Mouse (Mus musculus) small intestine, adult 2 months (tissue): ENCODE measurements around the gene Myl3. TPM values are rescaled to one million over a fixed set of nuclear protein-coding genes. Genes with fewer than 3 reads are reported as not detected.

Experiments
- H3K27ac ChIP-seq: fragments of 200-500 bp; 2 replicates; pipeline ENCODE4 v1.5.1; 2012; ENCODE audit warnings: low read depth, low read length, control low read depth, inconsistent platforms; ENCODE audit not compliant: insufficient read depth
- H3K27me3 ChIP-seq: fragments of 200-500 bp; 2 replicates; pipeline ENCODE4 v1.6.1; 2012; ENCODE audit warnings: mild to moderate bottlenecking, moderate library complexity, low read length, inconsistent platforms; ENCODE audit not compliant: control insufficient read depth, insufficient read depth
- H3K36me3 ChIP-seq: fragments of 200-500 bp; 2 replicates; pipeline ENCODE4 v1.6.1; 2012; ENCODE audit warnings: mild to moderate bottlenecking, low read length, control low read depth, inconsistent platforms; ENCODE audit not compliant: control insufficient read depth, insufficient read depth
- H3K4me1 ChIP-seq: fragments of 200-500 bp; 2 replicates; pipeline ENCODE4 v1.6.1; 2012; ENCODE audit warnings: low read length, inconsistent platforms, mixed read lengths; ENCODE audit not compliant: control insufficient read depth, insufficient read depth, insufficient read length
- H3K4me3 ChIP-seq: fragments of 200-500 bp; 2 replicates; pipeline ENCODE4 v1.5.1; 2012; ENCODE audit warnings: low read depth, mild to moderate bottlenecking, control low read depth, inconsistent platforms, low read length, moderate library complexity
- CTCF ChIP-seq: fragments of 200-500 bp; IDR thresholded peaks from 2 replicates; pipeline ENCODE4 v1.5.1; 2012; ENCODE audit warnings: low read depth, mild to moderate bottlenecking, control low read depth, inconsistent platforms, low read length, moderate library complexity, mixed read lengths; ENCODE audit not compliant: insufficient replicate concordance, insufficient read length; ENCODE audit errors: extremely low read depth
- POLR2A ChIP-seq: fragments of 200-500 bp; IDR thresholded peaks from 2 replicates; pipeline ENCODE4 v1.6.1; 2012; ENCODE audit warnings: low read depth, mild to moderate bottlenecking, control low read depth, inconsistent platforms, low read length, moderate library complexity
- WGBS: fragments of 180-500 bp; shearing (Covaris S2); methylation state at CpG from one replicate; pipeline ENCODE4 v1.1.7; 2018; 5-methylcytosine and 5-hydroxymethylcytosine counted together
- polyA plus RNA-seq: library from polyadenylated mRNA; depleted of rRNA; stranded (reverse); fragments of >200 nt; gene quantifications from 2 replicates; pipeline ENCODE4 v1.2.3, GENCODE M21; 2012; rRNA removed

Myl3 gene
- polyA plus RNA-seq, 1 experiment = not detected

DNA sequence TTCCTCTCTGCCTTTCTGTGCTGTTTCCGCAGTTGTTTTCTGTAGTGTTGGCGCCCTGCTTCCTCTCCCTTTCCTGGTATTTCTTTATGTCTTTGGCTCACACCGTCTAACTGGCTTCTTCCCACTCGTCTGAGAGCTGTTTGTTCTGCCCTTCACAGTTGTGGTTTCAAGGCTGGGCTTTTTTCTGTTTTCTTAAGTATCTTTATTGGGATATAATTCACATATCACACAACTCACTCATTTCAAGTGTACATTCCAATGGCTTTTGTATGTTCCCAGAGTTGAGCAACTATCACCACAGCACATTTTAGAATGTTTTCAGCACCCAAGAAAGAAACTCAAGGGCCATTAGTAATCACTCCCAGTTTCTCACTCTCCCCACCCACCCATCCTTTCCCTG is 48.8 kb downstream of the Myl3 start:
- Histone ChIP-seq H3K4me3 (no peak overlapping the region), H3K4me1 (no peaks in the 10 kb centered on the region), H3K27me3 (no peaks in the 10 kb centered on the region; the same call in 1 of the 2 replicates), H3K27ac (no peak overlapping the region), H3K36me3 (no peaks in the 10 kb centered on the region)
- 57% methylated on average over 4 of the region's 4 CpGs for WGBS
- no peak for TF ChIP-seq CTCF
- TF ChIP-seq POLR2A = no peak

DNA sequence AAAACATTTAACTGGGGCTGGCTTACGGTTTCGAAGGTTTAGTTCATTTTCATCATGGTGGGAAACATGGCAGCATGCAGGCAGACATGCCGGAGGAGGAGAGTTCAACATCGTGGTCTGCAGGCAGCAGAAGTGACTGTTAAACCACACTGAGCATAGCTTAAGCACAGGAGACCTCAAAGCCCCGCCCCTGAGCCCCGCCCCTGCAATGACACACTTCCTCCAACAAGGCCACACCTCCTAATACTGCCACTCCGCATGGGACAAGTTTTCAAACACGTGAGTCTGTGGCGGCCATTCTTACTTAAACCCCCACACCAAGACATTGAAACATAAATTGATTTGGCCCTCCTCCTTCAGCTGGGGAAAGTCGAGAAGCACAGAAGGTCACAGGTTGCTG is 55.4 kb downstream of the Myl3 start:
- no peaks in the 10 kb centered on the region for H3K4me1 ChIP-seq
- TF ChIP-seq POLR2A (no peak), CTCF (no peak)
- no peak overlapping the region for H3K4me3 ChIP-seq
- H3K27me3 ChIP-seq = no peaks in the 10 kb centered on the region
- H3K27ac ChIP-seq = no peak overlapping the region
- H3K36me3 ChIP-seq = no peaks in the 10 kb centered on the region
- WGBS = 75% methylated on average over 10 of the region's 10 CpGs

DNA sequence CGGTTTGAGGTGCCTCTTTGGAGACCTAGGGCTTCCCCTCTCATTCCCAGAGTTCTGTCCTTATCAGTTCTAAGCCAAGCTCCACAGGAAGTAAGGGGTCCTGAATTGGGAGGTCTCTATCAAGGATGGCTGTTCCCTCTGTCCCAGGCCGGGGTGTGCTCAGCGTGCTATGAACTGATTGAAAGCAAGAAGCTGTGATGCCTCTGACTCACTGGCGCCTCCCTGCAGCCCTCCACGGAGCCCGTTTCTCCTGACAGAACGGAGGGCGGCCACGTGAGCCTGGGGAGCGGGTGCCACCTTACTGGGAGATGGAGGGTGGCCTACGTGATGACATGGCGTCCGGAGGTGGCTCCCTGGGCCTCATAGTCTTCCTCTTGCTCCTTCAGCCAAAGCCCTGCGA is 56.2 kb downstream of the Myl3 start, which contains the start of gene Prss42:
Gene Prss42 (plus strand): TSS at position 301 of the 400 bp plus-strand sequence.
- Histone ChIP-seq H3K4me1 (no peaks in the 10 kb centered on the region), H3K27me3 (no peaks in the 10 kb centered on the region), H3K4me3 (no peak within 1 kb of the TSS), H3K27ac (no peak within 1 kb of the TSS), H3K36me3 (no peaks in the 10 kb centered on the region)
- no peak for TF ChIP-seq POLR2A
- no peak for TF ChIP-seq CTCF
- 91% methylated on average over 14 of the region's 14 CpGs for WGBS

DNA sequence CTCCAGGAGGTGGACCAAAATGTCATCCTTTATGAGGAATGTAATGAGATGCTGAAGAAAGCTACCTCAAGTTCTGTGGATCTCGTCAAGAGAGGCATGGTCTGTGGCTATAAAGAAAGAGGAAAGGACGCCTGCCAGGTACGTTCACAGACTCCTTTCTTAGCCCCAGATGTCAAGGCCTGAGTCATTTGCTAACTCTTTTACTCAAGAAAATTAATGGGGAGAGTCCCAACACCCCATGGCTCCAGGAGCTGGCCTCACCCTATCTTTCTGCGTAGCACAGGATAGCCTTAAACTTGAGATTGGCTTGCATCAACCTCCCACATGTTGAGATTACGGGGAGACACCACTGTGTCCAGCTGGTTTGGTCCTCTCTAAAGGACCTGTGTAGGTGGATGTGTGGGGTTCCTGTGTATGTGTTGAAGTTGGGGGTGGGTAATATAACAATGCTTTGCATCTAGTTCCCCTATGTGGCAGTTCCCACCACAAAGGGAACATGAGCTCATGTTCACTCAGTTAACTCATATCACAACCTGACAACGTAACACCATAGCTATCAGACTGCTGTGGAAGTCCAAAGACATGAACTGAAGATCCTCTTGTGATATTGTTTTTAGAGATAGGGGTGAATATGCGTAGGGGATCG is 59.3 kb downstream of the Myl3 start:
- Histone ChIP-seq H3K27me3 (no peaks in the 10 kb centered on the region), H3K4me3 (no peak overlapping the region), H3K27ac (no peak overlapping the region), H3K36me3 (no peaks in the 10 kb centered on the region), H3K4me1 (no peaks in the 10 kb centered on the region)
- 90% methylated on average over 8 of the region's 8 CpGs for WGBS
- TF ChIP-seq POLR2A (no peak), CTCF (no peak)

DNA sequence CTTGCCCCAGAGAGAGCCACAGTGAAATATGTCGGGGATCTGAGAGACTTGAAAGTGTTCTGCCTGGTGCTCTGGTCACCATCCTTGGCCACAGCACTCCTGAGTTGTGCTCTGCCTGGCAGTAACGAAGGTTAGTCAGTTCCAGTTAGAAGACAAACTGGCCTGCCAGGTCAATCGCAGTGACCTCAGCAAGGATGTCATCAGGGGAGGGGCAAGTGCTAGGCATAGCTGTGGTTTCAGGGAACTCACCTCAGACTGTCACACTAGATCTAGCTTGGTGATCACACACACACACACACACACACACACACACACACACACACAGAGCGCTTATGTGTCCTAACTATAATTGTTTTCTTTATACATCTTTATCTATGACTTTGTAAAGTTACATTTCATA is 61.6 kb downstream of the Myl3 start:
- no peaks in the 10 kb centered on the region for H3K27me3 ChIP-seq
- no peak overlapping the region for H3K27ac ChIP-seq
- WGBS = 62% methylated on average over 4 of the region's 4 CpGs
- no peak overlapping the region for H3K4me3 ChIP-seq
- no peaks in the 10 kb centered on the region for H3K36me3 ChIP-seq
- TF ChIP-seq POLR2A = no peak
- TF ChIP-seq CTCF = no peak
- H3K4me1 ChIP-seq = no peaks in the 10 kb centered on the region

DNA sequence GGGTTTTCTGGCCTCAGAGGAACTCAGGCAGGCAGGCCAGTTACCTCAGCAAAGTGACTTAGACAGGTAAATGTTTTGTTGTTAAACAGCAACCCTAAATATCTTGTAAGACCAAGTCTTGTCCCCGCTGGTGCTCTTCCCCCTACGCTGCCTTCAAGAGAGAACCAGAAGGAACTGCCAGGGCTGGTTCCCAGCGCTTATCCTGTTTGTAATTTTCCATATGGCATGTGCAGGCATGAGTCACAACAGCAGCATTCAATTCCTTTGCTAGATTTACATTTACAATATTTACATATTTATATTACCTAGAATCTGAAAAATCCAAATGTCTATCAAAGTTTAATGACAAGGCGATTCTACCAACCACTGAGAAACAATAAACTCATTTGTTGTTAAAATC is 68.4 kb downstream of the Myl3 start:
- WGBS = 64% methylated on average over 4 of the region's 4 CpGs
- no peaks in the 10 kb centered on the region for H3K4me1 ChIP-seq
- TF ChIP-seq POLR2A (no peak), CTCF (no peak)

DNA sequence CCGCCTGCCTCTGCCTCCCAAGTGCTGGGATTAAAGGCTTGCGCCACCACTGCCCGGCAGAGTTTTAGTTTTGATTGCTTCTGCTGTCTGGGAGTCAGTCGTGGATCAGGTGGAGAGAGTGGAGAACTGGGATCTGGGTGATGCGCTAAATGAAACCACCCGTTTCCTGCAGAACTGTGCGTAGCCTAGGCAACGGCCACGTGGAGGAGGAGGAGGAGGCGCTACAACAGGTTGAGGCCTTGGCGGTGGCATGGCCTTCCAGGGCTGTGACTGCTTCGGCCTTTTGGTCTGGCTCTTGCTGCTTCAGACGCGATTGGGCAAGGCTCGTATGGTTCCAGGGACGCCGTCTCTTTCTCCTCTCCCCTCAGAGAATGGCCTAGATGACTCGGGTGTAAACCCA is 72.1 kb downstream of the Myl3 start, which contains the start of gene Prss44:
Gene Prss44 (plus strand): TSS at position 206 of the 400 bp plus-strand sequence.
- no peak for TF ChIP-seq POLR2A
- no peak for TF ChIP-seq CTCF
- Histone ChIP-seq H3K27ac (no peak within 1 kb of the TSS), H3K27me3 (peaks cover 2% of the 10 kb centered on the region; the same call in 1 of the 2 replicates), H3K4me1 (no peaks in the 10 kb centered on the region), H3K4me3 (no peak within 1 kb of the TSS), H3K36me3 (no peaks in the 10 kb centered on the region)
- 62% methylated on average over 18 of the region's 18 CpGs for WGBS

More for the DNA sequence above, 68.4 kb downstream of the Myl3 start:
- no peaks in the 10 kb centered on the region for H3K36me3 ChIP-seq
- H3K4me3 ChIP-seq = no peak overlapping the region
- no peak overlapping the region for H3K27ac ChIP-seq
- H3K27me3 ChIP-seq = no peaks in the 10 kb centered on the region; the same call in 1 of the 2 replicates

Other genes with a start within 250 kb of the Myl3 start
- 16.1 and 33.1 TPM in 2 replicates for gene Setd2, start 209.3 kb upstream of the Myl3 start, polyA plus RNA-seq
- gene Nradd, start 117.4 kb upstream of the Myl3 start, polyA plus RNA-seq = 3.3 and 3.7 TPM in 2 replicates
- 28.1 and 28.8 TPM in 2 replicates for gene Nbeal2, start 87.7 kb upstream of the Myl3 start, polyA plus RNA-seq
- 52.9 and 138 TPM in 2 replicates for gene Ccdc12, start 85.4 kb upstream of the Myl3 start, polyA plus RNA-seq
- gene Pth1r, start 5.3 kb downstream of the Myl3 start, polyA plus RNA-seq = 5.6 and 7.3 TPM in 2 replicates
- not detected in 2 replicates for gene Prss42, start 56.3 kb downstream of the Myl3 start, polyA plus RNA-seq
- not detected in 2 replicates for gene Prss44, start 72.1 kb downstream of the Myl3 start, polyA plus RNA-seq
- gene Prss43, start 84.8 kb downstream of the Myl3 start, polyA plus RNA-seq = not detected in 2 replicates
- gene Prss45, start 92.7 kb downstream of the Myl3 start, polyA plus RNA-seq = not detected in 2 replicates
- gene Prss46, start 102.6 kb downstream of the Myl3 start, polyA plus RNA-seq = not detected in 2 replicates
- gene Prss50, start 116.1 kb downstream of the Myl3 start, polyA plus RNA-seq = not detected in 2 replicates
- gene Als2cl, start 138.0 kb downstream of the Myl3 start, polyA plus RNA-seq = 16.2 and 19.0 TPM in 2 replicates
- gene Tmie, start 138.3 kb downstream of the Myl3 start, polyA plus RNA-seq = 0.76 and 0.82 TPM in 2 replicates
- not detected in 2 replicates for gene Fam240a, start 175.0 kb downstream of the Myl3 start, polyA plus RNA-seq
- not detected in 2 replicates for gene Tdgf1, start 204.3 kb downstream of the Myl3 start, polyA plus RNA-seq
- gene Lrrc2, start 209.7 kb downstream of the Myl3 start, polyA plus RNA-seq = not detected in 2 replicates
- 0.72 and 0.74 TPM in 2 replicates for gene Rtp3, start 248.7 kb downstream of the Myl3 start, polyA plus RNA-seq